Mouse (Mus musculus) mouse trophoblast stem cell (cell line): ENCODE results near the gene Gm49391.
"Not testable (repeated sequence)": the region's sequence is repeated elsewhere in the genome, so short reads cannot be mapped to it uniquely, and the experiment has no call there.

Experiments used
- in situ Hi-C, 2 experiments: fragments of 300-500 bp; cut with MseI, MboI; formaldehyde crosslinking; loops; 2 replicates in 1 of 2; 3 replicates in 1 of 2; pipeline ENCODE4 v1.15.1; 2025

Gene Gm49391

GRCm38 (mm10) chr13:60936500-60936901, at the start of gene Gm49391, which contains the start of gene Ctla2a:
Gm49391 (minus strand) TSS chr13:60936571.
Ctla2a (minus strand) TSS chr13:60936625.
- in situ Hi-C loops, result no loop called here

DNA sequence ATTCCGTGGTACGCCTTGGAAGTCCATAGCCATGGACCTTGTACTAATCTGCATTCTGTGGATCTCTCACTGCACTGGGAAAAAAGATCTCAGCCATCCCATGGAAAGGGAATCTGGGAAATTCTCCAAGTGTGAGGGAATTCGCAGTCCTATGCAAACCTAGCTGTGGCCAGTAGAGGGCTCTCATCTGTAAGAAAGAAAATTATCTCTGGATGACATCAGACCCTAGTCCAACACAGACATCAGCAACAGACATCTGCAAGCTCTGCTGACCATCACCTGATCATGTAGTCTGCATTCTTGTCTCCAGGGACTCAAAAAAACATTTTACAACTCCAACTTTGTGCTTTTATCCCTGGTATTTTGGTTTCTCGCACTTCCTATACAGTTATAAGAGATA, 35.9 kb upstream of the Gm49391 start:
- in situ Hi-C loops, result not testable (repeated sequence)

GRCm38 (mm10) chr13:60963985-60964384, 27.6 kb upstream of the Gm49391 start:
- in situ Hi-C loops, result not testable (repeated sequence)

- in situ Hi-C loops, result no loop called here
Observed at GRCm38 (mm10) chr13:60961706-60962105, 25.3 kb upstream of the Gm49391 start.

DNA sequence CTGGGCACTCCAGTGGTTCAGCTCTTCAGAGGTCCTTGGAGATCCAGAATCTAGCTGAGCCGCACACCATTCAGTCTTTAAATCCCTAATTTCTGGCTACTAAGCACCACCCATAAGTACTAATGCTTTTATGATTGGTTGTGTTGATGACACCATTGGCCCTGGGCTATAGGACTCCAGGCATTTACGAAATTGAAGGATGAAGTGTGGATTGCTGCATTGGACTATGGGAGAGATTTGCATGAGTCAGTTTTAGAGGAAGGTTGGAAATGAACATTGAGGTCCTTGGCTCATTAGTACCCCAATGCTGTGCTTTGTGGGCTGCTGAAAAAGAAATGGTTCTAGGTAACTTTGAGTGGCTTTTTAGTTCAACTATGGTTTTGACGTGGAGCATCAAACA, 5.5 kb upstream of the Gm49391 start, which contains the start of gene Tpbpa:
Tpbpa (minus strand) TSS at position 101 of the 400 bp plus-strand sequence.
- in situ Hi-C loops, result not testable (repeated sequence)

GRCm38 (mm10) chr13:60935490-60935889, 881 bp downstream of the Gm49391 start, which contains the start of gene Gm49393:
Gm49393 (minus strand) TSS chr13:60935590.
- in situ Hi-C loops, result not testable (repeated sequence)

GRCm38 (mm10) chr13:60904780-60905179, 31.6 kb downstream of the Gm49391 start, which contains the start of gene Tpbpb:
Tpbpb (minus strand) TSS chr13:60904880.
- in situ Hi-C loops, result not testable (repeated sequence)

DNA sequence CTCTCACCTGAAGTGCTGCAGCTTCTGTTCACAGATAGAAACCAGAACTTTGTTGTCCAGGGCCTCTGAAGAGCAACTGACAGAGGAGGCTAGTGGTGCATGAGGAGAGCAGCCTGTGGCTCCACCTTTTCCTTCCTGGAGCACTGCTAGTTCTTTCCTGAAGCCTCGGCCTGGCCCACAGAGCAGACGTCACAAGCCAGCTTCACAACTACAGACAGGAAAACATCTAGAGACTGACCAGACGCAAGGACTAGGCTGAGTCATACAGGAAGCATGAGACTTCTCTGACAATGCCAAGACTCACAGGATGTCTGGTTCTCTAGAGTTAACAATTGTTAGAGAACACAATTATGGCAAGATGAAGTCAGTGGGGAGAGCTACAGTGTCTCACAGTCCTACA, 39.0 kb downstream of the Gm49391 start, which contains the start of gene Ctla2b:
Ctla2b (minus strand) TSS at position 120 of the 400 bp plus-strand sequence.
- in situ Hi-C loops, result no loop called here

GRCm38 (mm10) chr13:60896794-60897193, 39.6 kb downstream of the Gm49391 start, which contains the start of gene Gm49392:
Gm49392 (minus strand) TSS chr13:60896894.
- in situ Hi-C loops, result not testable (repeated sequence)

DNA sequence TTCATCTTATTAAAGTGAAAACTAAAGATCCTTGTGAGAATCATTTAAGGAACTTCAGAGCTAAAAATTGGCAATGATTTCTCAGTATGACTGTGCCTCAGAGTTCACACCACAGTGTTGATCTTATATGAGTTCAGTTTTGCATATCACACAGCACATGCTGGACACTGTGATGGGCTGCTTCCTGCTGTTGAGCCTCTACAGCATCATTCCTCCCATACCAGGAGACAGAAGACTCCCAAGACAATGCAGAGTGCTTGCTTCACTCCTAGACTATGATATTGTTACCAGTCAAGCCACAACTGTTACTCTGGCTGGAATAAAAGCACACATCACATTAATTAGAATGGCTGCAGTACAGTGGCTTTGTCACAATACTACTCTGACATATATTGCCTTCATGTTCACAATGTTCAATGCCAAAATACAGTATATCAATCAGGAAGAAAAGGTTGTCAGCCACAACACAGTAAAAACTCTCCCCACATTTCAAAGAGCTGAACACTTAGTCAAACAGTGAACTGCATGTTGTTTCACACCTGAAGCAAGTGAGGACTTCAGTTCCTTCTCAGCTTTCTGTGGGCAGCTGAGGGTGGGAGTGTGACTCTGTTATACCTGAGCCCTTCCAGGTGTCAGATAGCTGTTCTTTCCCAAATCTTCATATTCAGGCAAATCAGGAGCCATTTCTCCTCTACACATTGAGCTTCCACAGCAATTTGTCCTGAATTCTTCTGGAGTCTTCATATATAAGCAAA, 40.8 kb downstream of the Gm49391 start:
- in situ Hi-C loops, result no loop called here

- in situ Hi-C loops, result no loop called here
Observed at GRCm38 (mm10) chr13:60892301-60892700, 44.1 kb downstream of the Gm49391 start.

GRCm38 (mm10) chr13:60864281-60864680, 72.1 kb downstream of the Gm49391 start, which contains the start of gene 4930486L24Rik:
4930486L24Rik (minus strand) TSS chr13:60864475.
- in situ Hi-C loops, result no loop called here

GRCm38 (mm10) chr13:60848241-60849120, 87.9 kb downstream of the Gm49391 start:
- in situ Hi-C loops, result no loop called here
